Mouse (Mus musculus) adrenal gland, adult 18-20 months (tissue): ENCODE data around the gene Mmp27. TPM values are rescaled to one million over a fixed set of nuclear protein-coding genes. Genes with fewer than 3 reads are reported as not detected.

ENCODE experiments used
- DNase-seq, 2 experiments: peaks; one replicate each; pipeline ENCODE4 v3.0.0; 2021 to 2022; ENCODE audit warnings: low spot score in 2 of 2
- long read RNA-seq, 2 experiments: library from polyadenylated mRNA; stranded (forward); transcript quantifications; one replicate each; pipeline ENCODE4 v2.0.0; 2021
- total RNA-seq, 2 experiments: library from RNA; stranded (reverse); gene quantifications; 1 replicate in 1 of 2; 2 replicates in 1 of 2; pipeline ENCODE4 v1.2.3; 2021

Mmp27 gene
- 1 to 10 TPM in 1 of 2 experiments, under 1 TPM in 1; 0.61 to 8.8 TPM for total RNA-seq
- long read RNA-seq, experiment 1: 0 reads
- long read RNA-seq, experiment 2, partial matches to known transcripts: 0 of 2 reads
- long read RNA-seq, experiment 2, other reads (novel, unspliced or antisense): 0 of 2 reads

DNA sequence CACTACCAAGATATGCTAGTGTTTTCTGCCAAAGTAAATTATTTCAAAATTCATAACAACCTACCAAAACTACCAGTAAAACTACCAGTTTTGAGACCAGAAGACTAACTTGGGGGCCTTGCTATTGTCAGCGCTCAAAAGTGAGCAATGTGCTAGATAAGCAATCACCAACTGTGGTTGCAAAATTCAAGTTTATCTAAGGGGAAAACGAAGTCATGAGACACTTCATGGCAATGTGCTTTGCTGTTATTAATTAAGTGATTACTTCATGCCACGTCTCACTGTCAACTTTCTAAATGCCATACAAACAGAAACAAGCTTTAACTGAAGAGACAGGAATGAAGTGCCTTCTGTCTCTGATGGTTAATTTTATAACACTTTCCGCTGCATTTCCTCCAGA, at the start of gene Mmp27:
Mmp27 (plus strand) TSS at position 235 of the 400 bp plus-strand sequence.
- DNase-seq: no peak

DNA sequence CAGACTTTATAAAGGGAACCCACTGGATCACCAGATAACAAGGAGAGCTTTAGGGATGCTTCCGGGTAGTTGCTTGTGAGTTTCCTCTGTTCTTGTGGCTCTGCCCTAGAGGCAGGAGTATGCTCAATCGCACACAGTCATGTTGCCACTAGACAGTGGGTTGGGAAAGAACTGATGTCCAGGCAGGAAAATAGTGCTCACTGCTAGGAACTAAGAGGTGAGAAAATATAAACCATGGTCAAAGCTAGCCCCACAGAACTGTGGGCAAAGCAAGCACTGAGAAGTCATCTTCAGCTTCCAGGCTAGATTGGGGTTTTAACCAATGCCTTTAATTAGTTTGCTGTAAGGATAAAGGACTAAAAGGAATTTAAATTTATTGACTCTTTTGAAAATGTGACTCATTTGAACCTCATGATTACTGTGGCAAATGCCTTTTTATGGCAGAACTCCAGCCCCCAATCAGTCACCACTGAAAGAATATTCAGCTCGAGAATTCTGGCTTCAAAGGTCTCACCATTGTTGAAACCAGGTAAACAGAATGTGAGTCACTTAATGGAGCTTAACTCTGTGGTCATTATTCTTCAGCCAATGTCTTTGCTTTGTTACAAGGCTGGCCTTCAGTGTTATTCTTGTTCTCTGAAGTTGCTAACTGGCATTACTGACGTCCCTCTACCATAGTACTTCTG, 44.8 kb upstream of the Mmp27 start:
- no peak for DNase-seq

DNA sequence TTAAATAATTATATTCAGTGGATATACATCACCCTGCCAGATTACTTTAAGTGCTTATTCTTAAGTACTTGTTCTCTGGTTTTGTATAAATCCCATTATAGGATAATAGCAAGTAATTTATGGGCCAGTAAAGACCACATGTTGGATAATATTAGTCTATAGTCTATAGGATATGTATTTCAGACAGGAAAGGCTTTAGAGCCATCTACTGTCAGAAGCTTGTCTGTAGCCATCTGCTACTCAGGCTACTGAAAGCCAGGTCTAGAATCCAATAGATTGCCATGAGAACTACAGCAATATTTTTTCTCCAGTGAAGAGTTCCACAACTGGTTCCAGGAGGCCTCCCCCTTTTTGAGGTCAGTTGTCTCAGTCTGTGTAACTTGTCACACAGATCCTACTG, 28.4 kb upstream of the Mmp27 start:
- DNase-seq: no peak

DNA sequence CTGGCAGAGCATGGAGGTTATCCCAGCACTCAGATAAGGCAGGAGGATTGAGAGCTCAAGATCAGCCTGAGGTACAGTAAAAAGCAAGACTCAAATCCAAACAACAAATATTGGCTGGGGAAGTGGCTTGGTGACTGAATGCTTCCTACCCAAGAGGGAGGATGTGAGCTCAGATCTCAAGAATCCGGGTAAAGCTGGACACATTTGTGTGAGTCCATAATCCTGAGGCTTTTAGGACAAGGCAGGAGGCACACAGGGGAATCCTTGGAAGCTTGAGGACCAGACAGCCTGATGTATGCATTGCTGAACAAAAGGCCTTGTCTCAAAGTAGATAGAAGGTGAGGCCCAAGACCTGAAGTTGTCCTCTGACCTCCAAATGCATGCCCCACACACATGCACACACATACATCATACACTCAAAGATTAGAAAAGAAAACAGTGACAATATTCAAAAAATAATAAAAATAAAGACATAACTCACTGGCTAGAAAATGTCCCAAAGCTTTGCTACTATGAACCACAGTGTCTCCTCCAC, 26.2 kb upstream of the Mmp27 start:
- no peak for DNase-seq

DNA sequence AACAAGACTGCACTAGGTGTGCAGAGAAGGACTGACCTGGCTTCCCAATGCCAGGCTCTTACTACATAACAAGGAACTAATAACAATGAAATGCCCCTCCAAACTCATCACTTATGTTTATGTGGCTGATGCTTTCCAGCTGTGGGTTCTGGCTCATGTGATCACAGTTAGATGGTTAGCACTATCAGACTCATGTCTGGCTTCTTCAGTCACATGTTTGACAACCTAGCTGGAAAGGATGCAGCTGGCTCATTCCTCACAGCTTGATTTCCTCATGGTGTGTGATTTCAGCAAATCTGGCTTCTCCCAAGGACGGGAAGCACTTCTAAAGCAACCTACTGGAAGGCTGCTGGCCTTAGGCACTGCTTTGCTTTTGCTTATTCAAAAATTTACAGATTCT, 25.7 kb upstream of the Mmp27 start:
- no peak for DNase-seq

DNA sequence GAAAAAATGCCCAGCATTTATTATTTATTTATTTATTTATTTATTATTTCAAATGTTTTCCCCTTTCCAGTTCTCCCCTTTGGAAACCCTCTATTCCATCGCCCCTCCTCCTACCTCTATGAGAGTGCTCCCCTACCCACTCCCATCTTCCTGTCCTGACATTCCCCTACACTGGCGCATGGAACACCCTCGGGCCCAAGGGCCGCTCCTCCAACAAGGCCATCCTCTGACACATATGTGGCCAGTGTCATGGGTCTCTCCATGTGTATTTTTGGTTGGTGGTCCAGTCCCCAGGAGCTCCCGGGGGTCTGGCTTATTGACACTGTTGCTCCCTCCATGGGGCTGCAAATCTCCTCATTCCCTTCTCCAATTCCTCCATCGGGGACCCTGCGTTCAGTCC, 25.3 kb upstream of the Mmp27 start:
- DNase-seq: no peak

DNA sequence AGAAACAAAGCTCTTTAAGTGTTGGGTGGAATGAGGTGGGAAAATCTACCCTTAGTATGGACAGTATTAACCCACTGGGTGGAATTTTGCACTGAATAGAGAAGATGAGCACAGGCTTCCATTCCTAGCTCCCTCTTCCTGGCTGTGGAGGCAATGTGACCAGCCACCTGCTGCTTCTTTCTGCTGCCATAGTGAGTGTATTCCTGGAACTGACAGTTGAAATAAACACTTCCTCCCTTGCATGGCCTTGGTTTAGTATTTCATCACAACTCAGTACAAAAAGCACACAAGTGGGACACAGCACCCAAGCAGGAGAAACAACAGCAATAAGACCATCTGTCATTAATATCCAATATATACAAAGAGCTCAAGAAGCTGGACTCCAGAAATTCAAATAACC, 19.3 kb upstream of the Mmp27 start:
- no peak for DNase-seq

DNA sequence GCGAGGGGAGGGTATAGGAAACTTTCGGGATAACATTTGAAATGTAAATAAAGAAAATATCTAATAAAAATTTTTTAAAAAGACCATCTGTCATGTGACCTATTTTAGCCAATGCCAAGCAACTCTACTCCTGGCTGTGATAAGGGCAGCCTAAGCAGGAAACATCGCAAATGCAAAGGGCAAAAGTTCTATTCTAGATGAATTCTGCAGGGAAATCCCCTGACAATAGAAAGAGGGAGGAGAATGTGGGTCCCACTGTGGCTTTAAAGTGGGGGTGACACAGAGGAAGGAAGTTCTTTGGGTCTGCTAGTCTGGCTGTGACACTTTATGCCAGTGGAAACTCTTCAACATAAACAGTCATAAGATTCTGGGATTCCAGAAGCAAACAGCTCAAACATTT, 17.7 kb upstream of the Mmp27 start:
- DNase-seq: no peak

DNA sequence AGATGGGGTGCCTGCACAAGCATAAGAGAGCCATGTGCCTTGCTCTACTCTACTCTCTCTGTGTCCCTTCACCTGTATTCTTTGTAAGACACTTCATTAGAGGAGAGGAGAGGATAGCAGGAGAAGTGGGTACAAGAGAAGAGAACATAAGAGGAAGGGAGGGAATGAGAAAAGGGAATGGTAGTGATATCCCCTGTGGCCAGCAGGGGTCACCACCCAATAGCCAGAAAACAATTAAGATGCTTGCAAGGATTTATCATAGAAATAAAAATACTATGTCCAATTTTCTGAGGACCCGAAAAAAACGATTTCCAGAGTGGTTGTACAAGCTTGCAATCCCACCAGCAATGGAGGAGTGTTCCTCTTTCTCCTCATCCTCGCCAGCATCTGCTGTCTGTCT, 16.8 kb upstream of the Mmp27 start:
- peak; percentile 12 to 31 for DNase-seq

DNA sequence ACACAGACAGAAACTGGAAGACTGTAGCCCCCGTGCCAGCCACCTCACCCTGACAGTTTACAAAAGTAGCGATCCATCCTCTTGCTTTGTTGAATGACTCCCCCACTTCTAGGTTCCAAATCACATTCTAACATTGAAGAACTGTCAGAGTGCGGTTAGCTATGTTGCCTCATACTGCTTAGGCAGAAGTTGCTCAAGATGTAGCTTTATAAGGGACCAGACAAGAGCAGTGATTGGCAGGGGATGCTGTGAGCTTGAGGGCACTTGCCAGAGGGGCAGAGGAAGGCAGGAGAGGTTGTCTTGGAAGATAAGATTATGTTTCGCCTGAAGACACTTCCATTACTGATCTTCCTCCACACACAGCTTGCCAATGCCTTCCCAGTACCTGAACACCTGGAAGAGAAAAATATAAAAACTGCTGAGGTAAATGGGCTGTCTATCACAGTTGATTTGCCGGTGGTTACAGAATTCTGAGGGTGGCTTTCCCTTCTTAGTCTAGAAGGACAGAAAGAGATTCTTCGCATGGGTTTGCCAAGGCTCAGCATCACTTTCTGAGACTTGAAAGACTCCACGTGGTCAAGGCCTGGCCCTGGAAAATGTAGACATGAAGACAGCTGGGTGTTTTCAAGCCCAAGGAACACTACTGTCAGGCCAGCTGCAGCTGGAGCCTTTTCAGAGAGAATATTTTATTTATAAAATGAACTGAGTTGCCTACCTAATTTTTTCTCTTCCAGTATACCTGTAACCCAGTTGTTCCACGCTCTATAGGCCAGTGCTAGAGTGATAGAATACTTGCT, 12.8 kb upstream of the Mmp27 start, which contains the start of gene Mmp8:
Mmp8 (plus strand) TSS at position 236 of the 797 bp plus-strand sequence.
- no peak for DNase-seq

DNA sequence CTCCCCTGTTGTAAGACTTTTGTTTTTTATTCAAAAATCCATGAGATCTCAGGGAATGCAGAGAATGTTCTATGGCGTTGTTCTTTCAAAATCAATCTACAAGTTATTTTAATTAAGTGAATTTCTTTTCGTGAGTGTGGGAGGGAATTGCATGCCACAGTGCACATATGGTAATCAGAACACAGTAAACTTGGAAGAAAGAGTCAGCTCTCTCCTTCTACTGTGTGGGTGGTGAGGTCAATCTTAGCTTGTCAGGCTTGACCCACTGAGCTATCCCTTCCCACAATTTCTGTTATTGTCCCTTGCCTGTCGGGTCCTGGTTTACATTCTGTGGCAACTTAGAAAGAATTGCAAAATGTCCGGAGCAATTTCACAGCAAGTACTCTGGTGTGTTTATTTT, 11.2 kb upstream of the Mmp27 start:
- DNase-seq: no peak

DNA sequence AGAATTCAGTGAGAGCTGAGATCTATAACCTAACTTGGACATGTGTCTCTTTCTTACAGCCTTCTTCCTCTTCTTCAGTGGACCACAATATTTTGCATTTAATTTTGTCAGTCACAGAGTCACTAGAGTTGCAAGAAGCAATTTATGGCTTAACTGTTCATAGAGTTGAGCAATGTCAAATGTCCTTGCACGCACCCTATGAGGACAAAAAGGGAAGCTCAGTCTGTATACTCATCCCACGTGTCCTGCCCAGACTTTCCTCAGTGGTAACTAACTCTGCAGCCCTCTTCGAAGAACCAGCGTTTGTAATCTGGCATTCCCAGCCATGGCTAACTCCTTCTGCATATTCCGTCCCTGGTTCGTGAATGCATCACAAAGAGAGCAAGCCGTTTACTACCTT, 3.8 kb upstream of the Mmp27 start:
- DNase-seq: no peak

DNA sequence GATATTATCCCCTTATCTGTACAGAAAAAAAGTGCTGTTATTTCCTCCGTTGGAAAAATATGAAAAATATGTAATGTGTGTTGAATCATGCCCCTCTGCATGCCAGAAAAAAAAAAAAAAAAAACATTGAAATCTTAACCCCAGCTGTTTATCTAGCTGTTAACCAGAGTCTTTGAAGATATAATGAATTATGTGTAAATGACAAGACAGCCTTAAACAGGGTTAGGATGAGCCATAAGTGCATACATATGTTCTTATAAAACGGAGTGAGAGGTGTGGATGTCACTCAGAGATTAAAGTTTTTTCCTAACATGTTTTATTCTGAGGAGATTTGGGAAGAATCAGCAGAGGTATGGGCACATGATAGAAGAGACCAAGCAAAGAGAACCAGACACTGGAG, 3.3 kb upstream of the Mmp27 start:
- DNase-seq: no peak

DNA sequence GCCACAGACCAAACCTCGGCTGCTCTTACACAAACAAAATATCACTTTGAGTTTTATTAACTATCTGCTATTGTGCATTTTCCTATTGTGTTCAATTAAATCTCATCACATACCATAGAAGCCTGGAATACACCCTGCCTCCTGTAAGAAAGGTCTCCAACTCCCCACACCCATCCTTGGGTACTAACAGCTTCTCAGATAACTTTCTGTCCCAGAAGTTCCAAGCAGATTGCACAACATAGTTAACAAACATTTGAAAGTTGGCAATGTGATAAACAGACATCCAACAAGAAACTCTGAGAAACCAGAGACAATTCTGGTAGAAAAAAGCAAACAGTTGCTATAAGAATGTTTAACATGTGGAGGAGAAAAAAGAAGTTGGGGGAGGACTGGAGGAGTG, 711 bp upstream of the Mmp27 start:
- DNase-seq: no peak

DNA sequence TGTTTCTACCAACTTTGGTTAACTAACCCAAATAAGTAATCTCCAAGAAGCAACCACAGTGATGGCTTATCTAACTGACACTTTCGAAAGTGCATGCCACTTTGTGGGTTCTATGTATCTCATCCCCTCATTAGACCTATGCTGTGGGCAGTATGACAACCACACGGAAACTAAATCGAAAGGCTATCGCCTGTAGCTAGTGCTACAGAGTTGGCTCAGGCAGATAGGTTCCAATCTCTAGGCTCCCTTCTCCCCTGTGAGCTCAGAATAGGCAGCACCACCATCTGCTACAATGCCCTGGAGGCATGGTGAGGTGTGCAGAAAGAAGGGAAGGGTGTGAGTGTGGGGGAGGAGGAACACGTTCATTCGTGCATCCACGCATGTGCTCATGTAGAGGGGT, 992 bp downstream of the Mmp27 start:
- DNase-seq: no peak

DNA sequence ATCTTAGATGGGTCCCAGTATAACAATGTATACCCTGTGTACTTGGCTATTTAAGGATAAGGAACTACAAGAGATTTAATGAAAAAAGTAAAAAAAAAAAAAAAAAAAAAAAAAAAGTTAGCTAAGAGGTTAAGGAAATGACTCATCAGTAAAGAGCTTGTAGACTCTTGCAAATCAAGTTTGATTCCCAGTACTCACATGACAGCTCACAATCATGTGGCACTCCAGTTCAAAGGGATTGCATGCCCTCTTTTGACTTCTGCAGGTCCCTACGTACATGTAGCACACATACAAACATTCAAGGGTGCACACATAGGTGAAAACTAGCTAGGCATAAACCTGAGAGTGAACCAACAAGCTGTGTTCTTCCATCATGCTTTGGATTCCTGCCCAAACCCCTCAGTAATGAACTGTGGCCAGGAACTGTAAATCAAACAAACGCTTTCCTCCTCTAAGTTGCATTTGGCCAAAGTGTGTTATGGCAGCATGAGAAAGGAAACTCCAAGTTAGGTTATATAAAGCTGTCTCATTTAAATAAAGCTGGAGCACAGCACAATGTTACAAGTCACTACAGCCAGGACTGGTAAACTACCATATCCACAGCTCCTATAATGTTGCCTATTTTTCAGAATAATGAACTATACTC, 1.6 kb downstream of the Mmp27 start:
- DNase-seq: no peak

DNA sequence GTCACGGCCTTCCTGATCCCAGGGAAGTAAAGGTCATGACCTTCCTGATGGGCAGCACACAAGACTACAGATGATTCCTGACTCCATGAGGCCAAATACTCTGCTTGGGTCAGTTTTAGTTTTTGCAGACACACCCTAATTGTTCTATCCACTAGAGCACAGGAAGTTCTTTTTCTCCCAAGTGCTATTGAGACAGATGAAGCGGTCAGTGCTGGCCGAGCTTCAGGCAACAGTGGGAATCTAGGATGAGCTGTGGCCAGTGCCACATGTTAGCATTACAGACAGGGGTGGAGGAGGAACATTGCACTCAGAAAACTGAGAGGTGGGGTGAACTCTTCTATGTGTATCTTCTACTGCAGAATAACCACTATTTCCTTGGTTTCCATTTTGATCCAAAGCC, 4.3 kb downstream of the Mmp27 start:
- DNase-seq: no peak

DNA sequence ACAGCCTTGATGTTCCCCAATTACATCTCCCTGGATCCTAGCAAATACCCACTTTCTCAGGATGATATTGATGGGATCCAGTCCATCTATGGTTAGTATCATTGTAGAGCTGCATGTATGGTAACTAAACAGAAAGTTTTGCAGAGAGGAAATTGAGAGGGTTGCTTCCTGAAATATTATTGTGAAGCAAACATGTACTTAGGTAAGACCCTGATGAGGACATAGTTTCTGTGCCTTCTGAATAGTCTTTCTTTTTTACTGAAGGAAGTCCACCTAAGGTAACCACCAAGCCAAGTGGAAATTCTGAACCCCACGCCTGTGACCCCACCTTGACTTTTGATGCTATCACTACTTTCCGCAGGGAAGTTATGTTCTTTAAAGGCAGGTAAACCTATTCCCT, 6.2 kb downstream of the Mmp27 start:
- no peak for DNase-seq

DNA sequence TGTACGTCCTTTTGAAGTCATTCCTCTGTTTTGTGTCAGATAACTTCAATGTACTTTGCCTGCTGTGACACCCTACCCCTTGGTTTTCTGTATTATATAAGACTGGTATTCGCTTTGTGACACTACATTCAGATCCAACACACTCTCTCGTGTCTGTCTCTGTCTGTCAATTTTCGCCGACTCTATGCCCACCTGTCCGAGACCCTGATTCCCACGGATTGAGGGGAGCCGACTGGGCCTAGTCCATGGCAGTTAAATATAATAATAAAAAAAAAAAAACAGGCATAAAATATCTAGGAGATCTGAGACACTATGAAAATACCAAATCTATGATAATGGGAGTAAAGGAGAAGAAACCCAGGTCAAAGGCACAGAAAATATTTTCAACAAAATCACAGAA, 18.9 kb downstream of the Mmp27 start:
- no peak for DNase-seq

DNA sequence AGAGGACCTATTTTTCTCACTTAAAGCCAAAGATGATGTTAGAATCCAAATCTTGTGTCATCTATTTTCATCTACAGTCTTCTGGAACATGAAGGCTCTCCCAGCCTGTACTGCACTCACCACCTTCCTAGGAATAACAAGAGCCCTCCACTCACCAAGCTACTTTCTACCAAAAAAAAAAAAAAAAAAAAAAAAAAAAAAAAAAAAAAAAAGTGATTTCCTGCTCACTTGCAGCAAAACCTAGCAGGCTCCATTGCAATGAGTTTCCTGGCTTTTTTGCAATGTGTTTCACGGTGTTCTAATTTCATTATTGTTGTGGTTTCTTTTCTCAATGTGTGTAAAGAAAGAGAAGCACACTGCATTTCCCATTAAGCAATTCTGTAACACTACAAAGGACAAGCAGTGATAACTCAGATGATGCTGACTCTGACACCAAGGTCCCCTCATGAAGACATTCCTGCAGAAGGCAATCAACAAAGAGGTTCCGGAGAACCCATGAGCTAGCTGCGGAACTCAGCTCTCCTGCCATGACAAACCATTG, 22.1 kb downstream of the Mmp27 start:
- no peak for DNase-seq

DNA sequence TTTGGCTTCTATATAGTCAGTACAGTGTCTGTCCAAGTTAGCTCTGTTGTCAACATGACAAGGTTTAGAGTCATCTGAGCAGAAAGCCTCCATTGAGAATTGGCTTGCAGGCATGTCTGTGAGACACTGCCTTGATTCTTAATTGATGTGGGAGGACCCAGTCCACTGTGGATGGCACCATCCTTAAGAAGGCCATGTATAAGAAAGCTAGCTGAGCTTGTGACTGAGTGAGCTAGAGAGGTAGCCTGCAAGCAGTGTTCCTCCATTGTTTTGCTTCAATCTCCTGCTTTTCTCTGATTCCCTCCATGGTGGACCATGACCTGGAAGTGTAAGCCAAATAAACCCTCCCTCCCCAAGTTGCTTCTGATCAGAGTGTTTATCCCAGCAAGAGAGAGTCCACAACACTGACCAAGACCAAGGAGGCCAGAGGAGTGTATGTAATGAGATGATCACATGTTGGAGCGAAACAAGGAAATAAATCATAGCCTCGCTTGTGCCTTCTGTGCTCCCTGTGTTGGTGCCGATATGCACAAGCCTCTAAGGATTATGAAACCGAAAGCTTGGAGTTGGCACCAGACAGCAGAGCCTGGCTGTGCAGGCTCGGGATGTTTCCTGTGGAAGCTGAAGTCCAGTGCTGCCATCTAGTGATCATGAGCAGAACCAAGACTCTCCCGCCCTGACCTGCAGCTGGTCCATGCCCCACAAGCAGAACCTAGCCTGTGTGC, 23.8 kb downstream of the Mmp27 start:
- peak; percentile 57 to 69 for DNase-seq
